Mouse (Mus musculus): ENCODE measurements around the gene Ivd. TPM values are rescaled to one million over a fixed set of nuclear protein-coding genes. Genes with fewer than 3 reads are reported as not detected.
A peak's percentile ranks its signal among the peaks of the same experiment; 100 is the strongest.

Ivd gene
- polyA plus RNA-seq, 1 experiment from 2014 or later, result 46.5 TPM

DNA sequence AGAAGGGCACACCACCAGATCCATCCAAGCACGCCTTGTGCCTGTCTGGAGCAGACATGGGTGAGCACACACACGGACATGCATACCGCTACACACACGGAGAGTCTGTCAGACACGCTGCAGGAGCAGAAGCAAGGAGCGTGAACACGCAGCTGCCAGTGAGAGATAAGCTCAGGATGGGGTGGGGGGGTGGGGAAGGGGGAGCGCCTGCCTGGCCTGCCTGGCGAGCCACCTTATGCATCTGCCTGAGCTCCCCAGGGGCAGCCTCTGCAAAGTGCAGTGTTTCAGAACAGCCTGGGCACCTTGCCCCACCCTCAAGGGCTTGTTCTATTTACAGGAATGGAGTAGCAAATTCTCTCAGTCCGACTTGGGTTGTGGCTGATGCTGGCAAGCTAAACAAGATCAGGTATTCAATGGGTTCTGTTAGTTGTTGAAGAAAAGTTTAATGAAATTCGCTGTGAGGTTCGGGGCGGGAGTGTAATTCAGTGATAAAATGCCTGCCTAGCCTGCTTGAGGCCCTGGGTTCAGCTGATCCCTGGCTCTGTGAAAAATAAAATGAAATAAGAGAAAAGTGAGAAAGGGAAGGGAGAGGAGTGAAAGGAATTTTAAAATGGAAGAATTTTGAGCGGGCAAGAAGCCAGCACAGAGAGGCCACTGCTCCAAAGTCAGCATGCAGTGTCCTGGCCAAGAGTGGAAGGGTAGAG is 26.2 kb downstream of the Ivd start:
- Histone ChIP-seq H3K27ac (ENCODE audit: low read length) (no peak overlapping the region), H3K4me2 (replicated peaks; ENCODE audit: low read depth, low read length) (0 out of 2 replicates have a peak overlapping the region, but pooled peaks have one; percentile 2), H3K4me1 (ENCODE audit: insufficient read depth, low read depth, low read length) (no peaks in the 10 kb centered on the region), H3K9ac (replicated peaks; ENCODE audit: low read depth) (no peak overlapping the region), H3K4me3 (ENCODE audit: low read depth, low read length) (no peak overlapping the region), H3K36me3 (ENCODE audit: insufficient read depth, low read length) (no peaks in the 10 kb centered on the region), H3K9me3 (ENCODE audit: low read length) (no peaks in the 10 kb centered on the region), H3K27me3 (replicated peaks; ENCODE audit: insufficient read depth, low read length) (0 out of 2 replicates have a peak, but pooled peaks cover 11% of the 10 kb centered on the region)
- ATAC-seq (no peak), DNase-seq (ENCODE audit: low spot score) (no peak)
- 17% methylated on average over 13 of the region's 14 CpGs for WGBS
- TF ChIP-seq CTCF (IDR thresholded peaks at IDR 0.05), result no peak
- TF ChIP-seq EP300 (IDR thresholded peaks at IDR 0.05), result no peak

- DNase-seq (ENCODE audit: low spot score) (no peak), ATAC-seq (no peak)
- TF ChIP-seq EP300 (IDR thresholded peaks at IDR 0.05) (no peak), CTCF (IDR thresholded peaks at IDR 0.05) (no peak)
- no peak overlapping the region for H3K27ac ChIP-seq (ENCODE audit: low read length)
- 83% methylated on average over 4 of the region's 4 CpGs for WGBS
- no peaks in the 10 kb centered on the region for H3K4me1 ChIP-seq (ENCODE audit: insufficient read depth, low read depth, low read length)
- H3K36me3 ChIP-seq (ENCODE audit: insufficient read depth, low read length), result no peaks in the 10 kb centered on the region
- H3K27me3 ChIP-seq (replicated peaks; ENCODE audit: insufficient read depth, low read length), result peaks cover 6% of the 10 kb centered on the region; the same call in 1 of the 2 replicates
- H3K9ac ChIP-seq (replicated peaks; ENCODE audit: low read depth), result no peak overlapping the region
- no peak overlapping the region for H3K4me2 ChIP-seq (replicated peaks; ENCODE audit: low read depth, low read length)
- H3K9me3 ChIP-seq (ENCODE audit: low read length), result no peaks in the 10 kb centered on the region
- H3K4me3 ChIP-seq (ENCODE audit: low read depth, low read length), result no peak overlapping the region
Observed at GRCm38 (mm10) chr2:118891173-118891572, 29.4 kb downstream of the Ivd start.

- Histone ChIP-seq H3K27me3 (replicated peaks; ENCODE audit: insufficient read depth, low read length) (peaks cover 25% of the 10 kb centered on the region), H3K36me3 (ENCODE audit: insufficient read depth, low read length) (no peaks in the 10 kb centered on the region), H3K4me3 (ENCODE audit: low read depth, low read length) (peak overlapping the region; percentile 37), H3K9ac (replicated peaks; ENCODE audit: low read depth) (0 out of 2 replicates have a peak overlapping the region, but pooled peaks have one; percentile 12), H3K4me1 (ENCODE audit: insufficient read depth, low read depth, low read length) (peaks cover 11% of the 10 kb centered on the region; the same call in 1 of the 2 replicates), H3K9me3 (ENCODE audit: low read length) (no peaks in the 10 kb centered on the region), H3K4me2 (replicated peaks; ENCODE audit: low read depth, low read length) (peak overlapping the region; percentile 79), H3K27ac (ENCODE audit: low read length) (no peak overlapping the region)
- TF ChIP-seq CTCF (IDR thresholded peaks at IDR 0.05), result no peak
- TF ChIP-seq EP300 (IDR thresholded peaks at IDR 0.05), result no peak
- no peak for ATAC-seq
- 3% methylated on average over 31 of the region's 38 CpGs for WGBS
- peak; percentile 43 for DNase-seq (ENCODE audit: low spot score)
Observed at GRCm38 (mm10) chr2:118895990-118896913, 34.5 kb downstream of the Ivd start.

DNA sequence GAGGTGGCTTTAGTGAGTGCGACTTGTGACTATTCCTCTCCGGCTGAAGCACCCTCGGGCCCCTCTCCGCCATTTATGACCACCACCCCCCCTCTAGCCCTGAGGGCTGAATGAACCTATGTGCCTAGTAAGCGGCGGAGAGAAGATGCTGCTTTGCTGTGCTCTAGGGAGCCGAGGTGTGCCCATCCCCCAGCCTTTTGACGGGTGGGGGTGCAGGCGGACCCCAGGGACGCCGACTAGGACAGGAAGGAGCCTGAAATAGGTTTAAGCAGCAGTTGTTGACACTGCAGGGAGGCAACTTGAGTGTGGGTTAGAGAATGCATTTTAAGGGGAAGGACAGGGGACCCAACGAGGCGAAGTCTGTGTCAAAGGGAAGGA is 35.1 kb downstream of the Ivd start:
- H3K4me3 ChIP-seq (ENCODE audit: low read depth, low read length), result peak overlapping the region; percentile 37
- H3K4me1 ChIP-seq (ENCODE audit: insufficient read depth, low read depth, low read length), result peaks cover 11% of the 10 kb centered on the region; the same call in 1 of the 2 replicates
- H3K36me3 ChIP-seq (ENCODE audit: insufficient read depth, low read length), result no peaks in the 10 kb centered on the region
- peaks cover 25% of the 10 kb centered on the region for H3K27me3 ChIP-seq (replicated peaks; ENCODE audit: insufficient read depth, low read length)
- TF ChIP-seq CTCF (IDR thresholded peaks at IDR 0.05) (no peak), EP300 (IDR thresholded peaks at IDR 0.05) (no peak)
- ATAC-seq, result no peak
- 0% methylated on average over 13 of the region's 13 CpGs for WGBS
- H3K4me2 ChIP-seq (replicated peaks; ENCODE audit: low read depth, low read length), result peak overlapping the region; percentile 79
- DNase-seq (ENCODE audit: low spot score), result no peak
- H3K9ac ChIP-seq (replicated peaks; ENCODE audit: low read depth), result 0 out of 2 replicates have a peak overlapping the region, but pooled peaks have one; percentile 12
- H3K9me3 ChIP-seq (ENCODE audit: low read length), result no peaks in the 10 kb centered on the region
- H3K27ac ChIP-seq (ENCODE audit: low read length), result no peak overlapping the region

GRCm38 (mm10) chr2:118897392-118897791 is 35.6 kb downstream of the Ivd start:
- Histone ChIP-seq H3K4me3 (ENCODE audit: low read depth, low read length) (no peak overlapping the region), H3K4me1 (ENCODE audit: insufficient read depth, low read depth, low read length) (peaks cover 11% of the 10 kb centered on the region; the same call in 1 of the 2 replicates), H3K9ac (replicated peaks; ENCODE audit: low read depth) (no peak overlapping the region), H3K27me3 (replicated peaks; ENCODE audit: insufficient read depth, low read length) (peaks cover 22% of the 10 kb centered on the region), H3K27ac (ENCODE audit: low read length) (no peak overlapping the region), H3K9me3 (ENCODE audit: low read length) (no peaks in the 10 kb centered on the region), H3K36me3 (ENCODE audit: insufficient read depth, low read length) (no peaks in the 10 kb centered on the region), H3K4me2 (replicated peaks; ENCODE audit: low read depth, low read length) (peak overlapping the region; percentile 79; the same call in 1 of the 2 replicates)
- 3% methylated on average over 7 of the region's 7 CpGs for WGBS
- DNase-seq (ENCODE audit: low spot score), result no peak
- TF ChIP-seq EP300 (IDR thresholded peaks at IDR 0.05) (no peak), CTCF (IDR thresholded peaks at IDR 0.05) (no peak)
- no peak for ATAC-seq

DNA sequence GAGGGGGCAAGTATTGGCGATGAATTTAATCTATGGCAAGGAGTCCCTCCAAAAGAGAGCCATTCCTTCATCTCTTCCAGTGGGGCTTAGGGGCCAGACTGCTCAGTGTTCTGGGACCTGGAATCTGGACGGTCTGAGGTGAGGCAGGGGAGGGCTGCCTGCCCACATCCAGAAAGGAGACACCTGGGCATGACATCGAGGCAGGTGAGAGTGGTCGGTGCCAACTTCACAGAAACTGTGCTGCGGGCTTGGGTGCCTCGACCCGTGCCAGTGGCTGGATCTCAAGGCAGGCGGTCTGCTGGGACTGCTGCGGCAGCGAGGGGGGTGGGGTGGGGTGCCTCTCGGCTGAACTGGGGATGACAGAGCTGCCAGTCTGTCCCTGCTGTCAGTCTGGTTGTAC is 36.1 kb downstream of the Ivd start:
- Histone ChIP-seq H3K36me3 (ENCODE audit: insufficient read depth, low read length) (no peaks in the 10 kb centered on the region), H3K27ac (ENCODE audit: low read length) (no peak overlapping the region), H3K4me1 (ENCODE audit: insufficient read depth, low read depth, low read length) (peaks cover 11% of the 10 kb centered on the region; the same call in 1 of the 2 replicates), H3K4me3 (ENCODE audit: low read depth, low read length) (no peak overlapping the region), H3K4me2 (replicated peaks; ENCODE audit: low read depth, low read length) (no peak overlapping the region), H3K9me3 (ENCODE audit: low read length) (no peaks in the 10 kb centered on the region), H3K27me3 (replicated peaks; ENCODE audit: insufficient read depth, low read length) (peaks cover 19% of the 10 kb centered on the region), H3K9ac (replicated peaks; ENCODE audit: low read depth) (no peak overlapping the region)
- 3% methylated on average over 11 of the region's 11 CpGs for WGBS
- DNase-seq (ENCODE audit: low spot score) (no peak), ATAC-seq (no peak)
- no peak for TF ChIP-seq EP300 (IDR thresholded peaks at IDR 0.05)
- TF ChIP-seq CTCF (IDR thresholded peaks at IDR 0.05), result no peak

All from lung, postnatal 0 days (tissue).